Mouse (Mus musculus): ENCODE measurements around the gene Bsnd. TPM values are rescaled to one million over a fixed set of nuclear protein-coding genes. Genes with fewer than 3 reads are reported as not detected.
A peak's percentile ranks its signal among the peaks of the same experiment; 100 is the strongest.

Gene Bsnd
- total RNA-seq, 1 experiment from 2014 or later = not detected

- no peak for ATAC-seq (replicated peaks in 1 of 2; ENCODE audit: insufficient read depth in 1 of 2, low FRiP score in 2 of 2, low TSS enrichment in 1 of 2, low read depth in 1 of 2, poor library complexity in 2 of 2, severe bottlenecking in 2 of 2)
Measured at GRCm38 (mm10) chr4:106497776-106498470, 5.8 kb upstream of the Bsnd start.

- no peak for ATAC-seq (replicated peaks in 1 of 2; ENCODE audit: insufficient read depth in 1 of 2, low FRiP score in 2 of 2, low TSS enrichment in 1 of 2, low read depth in 1 of 2, poor library complexity in 2 of 2, severe bottlenecking in 2 of 2)
Measured at GRCm38 (mm10) chr4:106496833-106497232, 4.8 kb upstream of the Bsnd start.

- no peak; a peak in 1 of 4 replicates for ATAC-seq (replicated peaks in 1 of 2; ENCODE audit: insufficient read depth in 1 of 2, low FRiP score in 2 of 2, low TSS enrichment in 1 of 2, low read depth in 1 of 2, poor library complexity in 2 of 2, severe bottlenecking in 2 of 2)
Measured at GRCm38 (mm10) chr4:106493639-106494038, 1.6 kb upstream of the Bsnd start.

- ATAC-seq (replicated peaks in 1 of 2; ENCODE audit: insufficient read depth in 1 of 2, low FRiP score in 2 of 2, low TSS enrichment in 1 of 2, low read depth in 1 of 2, poor library complexity in 2 of 2, severe bottlenecking in 2 of 2) = no peak
Measured at GRCm38 (mm10) chr4:106490620-106491019, 1.5 kb downstream of the Bsnd start.

- no peak for ATAC-seq (replicated peaks in 1 of 2; ENCODE audit: insufficient read depth in 1 of 2, low FRiP score in 2 of 2, low TSS enrichment in 1 of 2, low read depth in 1 of 2, poor library complexity in 2 of 2, severe bottlenecking in 2 of 2)
Measured at GRCm38 (mm10) chr4:106483831-106484230, 8.3 kb downstream of the Bsnd start.

GRCm38 (mm10) chr4:106483215-106483727 lies 8.8 kb downstream of the Bsnd start:
- ATAC-seq (replicated peaks in 1 of 2; ENCODE audit: insufficient read depth in 1 of 2, low FRiP score in 2 of 2, low TSS enrichment in 1 of 2, low read depth in 1 of 2, poor library complexity in 2 of 2, severe bottlenecking in 2 of 2) = no peak

GRCm38 (mm10) chr4:106480545-106480944 lies 11.5 kb downstream of the Bsnd start:
- ATAC-seq (replicated peaks in 1 of 2; ENCODE audit: insufficient read depth in 1 of 2, low FRiP score in 2 of 2, low TSS enrichment in 1 of 2, low read depth in 1 of 2, poor library complexity in 2 of 2, severe bottlenecking in 2 of 2) = no peak

- peak; percentile 63 to 67; a peak in 3 of 4 replicates for ATAC-seq (replicated peaks in 1 of 2; ENCODE audit: insufficient read depth in 1 of 2, low FRiP score in 2 of 2, low TSS enrichment in 1 of 2, low read depth in 1 of 2, poor library complexity in 2 of 2, severe bottlenecking in 2 of 2)
Measured at GRCm38 (mm10) chr4:106474241-106474640, 17.8 kb downstream of the Bsnd start.

- ATAC-seq (replicated peaks in 1 of 2; ENCODE audit: insufficient read depth in 1 of 2, low FRiP score in 2 of 2, low TSS enrichment in 1 of 2, low read depth in 1 of 2, poor library complexity in 2 of 2, severe bottlenecking in 2 of 2) = peak; percentile 68 to 72; a peak in 3 of 4 replicates
Measured at GRCm38 (mm10) chr4:106472335-106472734, 19.7 kb downstream of the Bsnd start.

GRCm38 (mm10) chr4:106470921-106471320 lies 21.2 kb downstream of the Bsnd start:
- ATAC-seq (replicated peaks in 1 of 2; ENCODE audit: insufficient read depth in 1 of 2, low FRiP score in 2 of 2, low TSS enrichment in 1 of 2, low read depth in 1 of 2, poor library complexity in 2 of 2, severe bottlenecking in 2 of 2) = no peak

GRCm38 (mm10) chr4:106467420-106468110 lies 24.5 kb downstream of the Bsnd start:
- no peak for ATAC-seq (replicated peaks in 1 of 2; ENCODE audit: insufficient read depth in 1 of 2, low FRiP score in 2 of 2, low TSS enrichment in 1 of 2, low read depth in 1 of 2, poor library complexity in 2 of 2, severe bottlenecking in 2 of 2)

GRCm38 (mm10) chr4:106463174-106463801 lies 28.8 kb downstream of the Bsnd start:
- ATAC-seq (replicated peaks in 1 of 2; ENCODE audit: insufficient read depth in 1 of 2, low FRiP score in 2 of 2, low TSS enrichment in 1 of 2, low read depth in 1 of 2, poor library complexity in 2 of 2, severe bottlenecking in 2 of 2) = no peak

- no peak for ATAC-seq (replicated peaks in 1 of 2; ENCODE audit: insufficient read depth in 1 of 2, low FRiP score in 2 of 2, low TSS enrichment in 1 of 2, low read depth in 1 of 2, poor library complexity in 2 of 2, severe bottlenecking in 2 of 2)
Measured at GRCm38 (mm10) chr4:106462524-106462923, 29.6 kb downstream of the Bsnd start.

GRCm38 (mm10) chr4:106462016-106462415 lies 30.1 kb downstream of the Bsnd start:
- ATAC-seq (replicated peaks in 1 of 2; ENCODE audit: insufficient read depth in 1 of 2, low FRiP score in 2 of 2, low TSS enrichment in 1 of 2, low read depth in 1 of 2, poor library complexity in 2 of 2, severe bottlenecking in 2 of 2) = no peak

GRCm38 (mm10) chr4:106454541-106454940 lies 37.5 kb downstream of the Bsnd start:
- no peak for ATAC-seq (replicated peaks in 1 of 2; ENCODE audit: insufficient read depth in 1 of 2, low FRiP score in 2 of 2, low TSS enrichment in 1 of 2, low read depth in 1 of 2, poor library complexity in 2 of 2, severe bottlenecking in 2 of 2)

- ATAC-seq (replicated peaks in 1 of 2; ENCODE audit: insufficient read depth in 1 of 2, low FRiP score in 2 of 2, low TSS enrichment in 1 of 2, low read depth in 1 of 2, poor library complexity in 2 of 2, severe bottlenecking in 2 of 2) = no peak
Measured at GRCm38 (mm10) chr4:106453516-106453915, 38.6 kb downstream of the Bsnd start.

GRCm38 (mm10) chr4:106453108-106453507 lies 39.0 kb downstream of the Bsnd start:
- no peak for ATAC-seq (replicated peaks in 1 of 2; ENCODE audit: insufficient read depth in 1 of 2, low FRiP score in 2 of 2, low TSS enrichment in 1 of 2, low read depth in 1 of 2, poor library complexity in 2 of 2, severe bottlenecking in 2 of 2)

- ATAC-seq (replicated peaks in 1 of 2; ENCODE audit: insufficient read depth in 1 of 2, low FRiP score in 2 of 2, low TSS enrichment in 1 of 2, low read depth in 1 of 2, poor library complexity in 2 of 2, severe bottlenecking in 2 of 2) = no peak
Measured at GRCm38 (mm10) chr4:106452401-106452800, 39.7 kb downstream of the Bsnd start.
